Mouse (Mus musculus) cerebellum, adult 11 months (tissue): Measurements from ENCODE around the gene Anapc15-ps.

Experiments
- DNase-seq: peaks from one replicate; pipeline ENCODE4 v3.0.0; 2022

Anapc15-ps gene

DNA sequence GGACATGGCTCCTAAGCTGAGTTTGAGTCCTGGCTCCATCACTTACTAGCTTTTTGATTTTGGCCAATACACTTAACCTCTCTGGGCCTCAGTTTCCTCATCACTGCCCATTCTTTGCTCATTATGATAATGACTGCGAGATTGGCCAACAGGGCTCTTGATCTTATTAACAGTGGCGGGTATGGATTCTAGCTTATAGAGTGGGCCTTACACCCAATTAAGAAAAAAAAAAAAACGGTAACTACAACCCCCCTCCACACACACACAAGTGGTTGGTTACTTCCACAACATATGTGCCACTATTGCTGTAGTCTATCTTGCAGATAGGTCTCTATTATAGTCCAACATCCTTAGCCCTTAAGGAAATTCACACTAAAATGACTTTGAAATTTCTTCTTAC is at the start of gene Anapc15-ps:
Gene Anapc15-ps, minus strand, starts transcription at position 101 of the 400 bp plus-strand sequence.
- no peak for DNase-seq

DNA sequence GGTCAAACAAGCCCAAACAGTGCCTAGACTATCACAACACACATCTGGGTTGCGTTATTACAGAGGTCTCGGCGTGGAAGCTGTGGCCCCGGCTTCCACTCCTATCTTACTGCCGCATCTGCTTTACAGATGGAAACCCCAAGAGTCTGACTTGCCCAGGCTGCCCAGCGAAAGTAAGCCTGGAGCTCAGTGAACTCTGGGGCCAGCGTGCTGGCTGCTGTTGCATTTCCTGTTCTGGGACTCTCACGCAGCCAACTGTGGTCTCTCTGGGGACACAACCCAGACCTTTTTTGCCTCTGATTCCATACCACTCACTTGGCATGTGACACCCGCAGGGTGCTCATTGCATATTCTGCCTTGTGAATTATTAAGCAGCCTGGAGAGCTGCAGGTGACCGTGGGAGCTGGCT is 49.0 kb upstream of the Anapc15-ps start:
- DNase-seq = no peak

DNA sequence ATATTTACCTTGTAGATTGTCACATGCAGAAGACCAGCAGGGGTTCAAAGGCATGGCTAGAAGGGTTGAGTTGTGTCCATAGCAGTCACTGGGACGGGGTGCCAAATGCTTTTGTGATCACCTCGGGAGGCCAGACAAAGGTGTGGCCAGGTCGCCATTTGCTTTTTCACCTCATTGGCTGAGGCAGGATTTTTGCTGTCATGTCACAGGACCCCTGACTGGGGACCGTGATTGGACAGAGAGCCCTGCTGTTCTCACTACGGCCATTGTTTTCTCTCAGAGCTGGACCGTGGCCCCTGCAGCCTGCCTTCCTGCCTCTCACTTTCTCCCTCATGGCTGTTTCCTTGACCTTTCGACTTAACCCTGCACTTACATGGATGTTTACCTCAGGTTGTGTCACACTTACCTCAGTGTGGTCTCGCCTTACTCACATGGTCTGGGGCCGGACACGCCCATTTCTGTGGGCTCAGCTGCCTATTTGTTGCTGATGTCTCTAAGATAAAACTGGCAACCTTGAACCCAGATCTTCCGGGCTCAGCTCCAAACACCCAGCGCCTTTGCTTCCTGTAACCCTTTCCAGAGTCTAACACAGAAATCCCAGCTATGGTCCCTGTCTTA is 47.0 kb upstream of the Anapc15-ps start:
- no peak for DNase-seq

DNA sequence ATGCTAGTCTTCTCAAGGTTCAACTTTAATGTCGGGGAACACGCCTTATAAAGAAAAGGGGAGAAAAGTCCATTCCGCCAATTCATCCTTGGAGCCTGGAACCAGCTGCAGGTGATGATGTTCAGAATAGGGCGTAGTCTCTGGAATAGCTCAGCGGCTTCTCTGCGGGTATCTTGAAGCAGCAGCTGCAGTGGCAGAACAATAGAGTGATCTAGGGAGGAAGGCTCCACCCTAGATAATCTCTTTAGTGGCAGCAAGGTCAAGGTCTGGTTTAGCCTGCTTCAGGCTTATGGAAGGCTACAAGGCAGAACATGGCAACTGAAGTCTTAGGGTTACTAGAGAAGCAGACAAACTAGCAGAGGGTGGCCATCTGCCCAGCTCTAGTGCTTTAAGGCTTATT is 46.2 kb upstream of the Anapc15-ps start:
- DNase-seq = no peak

DNA sequence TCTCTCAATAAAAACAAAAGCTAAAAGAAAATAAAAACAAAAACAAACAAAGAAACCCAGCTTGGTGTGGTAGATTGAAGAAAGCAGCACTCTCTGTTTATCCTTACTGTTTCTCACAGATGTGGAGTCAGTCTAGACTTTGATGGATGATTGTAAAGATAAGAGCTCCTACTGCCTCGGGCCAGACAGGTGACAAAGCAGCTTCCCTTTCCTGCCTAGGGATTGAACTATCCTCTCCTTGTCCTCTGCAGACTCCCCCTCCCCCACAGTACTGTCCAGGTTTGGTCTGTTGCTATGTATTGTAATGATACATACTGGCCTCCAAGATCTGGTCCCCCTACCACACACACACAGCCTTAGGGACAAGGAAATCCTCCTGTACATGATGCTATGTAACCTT is 45.5 kb upstream of the Anapc15-ps start:
- DNase-seq = no peak

DNA sequence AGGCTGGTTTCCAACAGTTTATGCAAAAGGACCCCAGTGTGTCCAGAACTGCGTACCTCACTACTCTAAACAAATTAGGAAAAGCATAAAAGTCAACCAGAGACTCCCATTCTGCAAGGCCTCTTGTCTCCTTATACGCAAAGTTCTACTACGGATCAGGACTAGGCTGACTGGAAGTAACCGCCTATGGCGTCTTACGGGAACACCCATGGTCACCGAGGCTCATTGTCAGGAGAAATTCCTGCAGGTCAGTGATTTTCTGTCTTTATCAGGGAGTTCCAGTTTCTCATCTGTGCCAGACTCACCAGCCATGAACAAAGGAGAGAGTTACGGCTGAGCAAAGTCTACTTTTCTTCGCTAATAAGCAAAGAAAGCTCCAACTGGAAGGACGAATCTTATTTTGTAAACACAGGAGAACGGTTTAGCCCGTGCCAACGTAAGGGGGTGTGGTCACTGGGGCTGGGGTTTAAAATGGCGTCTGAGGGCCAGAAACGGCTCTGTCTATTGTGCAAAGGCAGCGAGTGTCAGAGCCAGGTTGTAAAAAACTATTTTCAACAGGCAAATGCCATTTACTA is 43.9 kb upstream of the Anapc15-ps start:
- DNase-seq = no peak

DNA sequence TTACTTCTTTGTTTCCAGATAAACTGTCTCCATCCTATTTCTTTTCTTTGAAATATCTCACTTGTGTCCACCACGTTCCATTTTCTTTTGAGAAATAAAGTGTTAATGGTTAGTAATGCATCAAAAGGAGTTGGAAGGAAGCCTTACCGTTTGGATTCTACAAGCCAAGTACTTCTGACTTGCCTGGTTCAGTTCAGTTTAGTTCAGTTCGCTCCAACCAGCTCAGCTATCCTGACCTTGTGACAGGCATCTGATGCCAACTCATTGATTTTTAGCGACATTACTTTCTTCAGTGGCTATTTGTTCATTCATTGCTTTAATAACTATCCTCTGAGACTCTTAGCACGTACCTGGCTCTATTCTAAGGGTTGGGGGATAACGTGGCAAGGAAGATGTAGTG is 42.4 kb upstream of the Anapc15-ps start:
- no peak for DNase-seq

DNA sequence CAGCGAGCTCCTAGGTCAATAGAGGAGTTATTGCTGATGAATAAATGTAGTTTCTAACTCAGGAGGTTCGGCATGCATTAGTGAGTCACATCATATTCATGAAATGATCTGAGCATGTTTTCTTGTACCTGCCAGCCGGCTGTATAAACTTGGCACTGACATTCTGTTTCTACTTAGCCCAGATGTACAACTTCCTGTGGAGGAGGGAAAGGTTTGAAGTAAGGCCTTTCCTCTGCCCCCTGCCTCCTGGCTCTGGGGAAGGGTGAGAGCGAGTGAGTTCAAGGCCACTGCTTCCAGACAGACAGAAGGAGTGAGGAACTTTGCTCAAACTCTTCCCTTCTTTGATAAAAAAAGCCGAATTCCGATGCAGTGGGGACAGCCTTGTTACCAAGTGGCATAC is 39.0 kb upstream of the Anapc15-ps start:
- no peak for DNase-seq

DNA sequence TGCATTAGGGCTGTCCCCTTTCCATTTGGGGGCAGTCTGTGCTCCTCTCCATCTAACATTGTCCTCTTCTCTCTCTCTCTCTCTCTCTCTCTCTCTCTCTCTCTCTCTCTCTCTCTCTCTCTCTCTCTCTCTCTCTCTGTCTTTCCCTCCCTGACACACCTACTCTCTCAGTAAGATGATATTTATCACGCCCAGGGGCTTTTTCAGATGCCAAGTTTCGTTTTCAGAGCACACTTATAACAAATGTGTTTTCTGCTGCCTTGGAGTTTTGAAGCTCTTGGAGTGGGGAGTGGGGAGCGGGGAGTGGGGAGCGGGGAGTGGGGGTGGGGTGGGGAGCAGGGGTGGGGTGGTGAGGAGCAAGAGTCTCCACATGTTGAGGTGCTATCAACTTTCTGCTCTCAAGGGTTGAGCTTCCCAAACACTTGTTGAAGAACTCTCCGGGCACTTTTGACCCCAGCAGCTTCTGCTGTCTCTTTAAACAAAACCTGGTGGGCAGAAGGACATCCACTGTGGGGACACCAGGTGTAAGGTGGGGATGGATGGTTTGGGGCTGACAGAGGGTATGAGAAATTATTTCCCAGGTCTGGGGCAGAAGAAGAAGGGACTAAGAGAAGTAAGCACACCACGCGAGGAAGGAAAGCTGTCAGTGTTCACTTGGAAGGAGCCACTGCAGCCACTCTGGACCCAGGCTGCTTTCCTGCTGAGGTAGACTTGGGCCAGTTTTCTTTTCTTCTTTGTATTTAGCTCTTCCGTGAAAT is 36.8 kb upstream of the Anapc15-ps start:
- DNase-seq = no peak

DNA sequence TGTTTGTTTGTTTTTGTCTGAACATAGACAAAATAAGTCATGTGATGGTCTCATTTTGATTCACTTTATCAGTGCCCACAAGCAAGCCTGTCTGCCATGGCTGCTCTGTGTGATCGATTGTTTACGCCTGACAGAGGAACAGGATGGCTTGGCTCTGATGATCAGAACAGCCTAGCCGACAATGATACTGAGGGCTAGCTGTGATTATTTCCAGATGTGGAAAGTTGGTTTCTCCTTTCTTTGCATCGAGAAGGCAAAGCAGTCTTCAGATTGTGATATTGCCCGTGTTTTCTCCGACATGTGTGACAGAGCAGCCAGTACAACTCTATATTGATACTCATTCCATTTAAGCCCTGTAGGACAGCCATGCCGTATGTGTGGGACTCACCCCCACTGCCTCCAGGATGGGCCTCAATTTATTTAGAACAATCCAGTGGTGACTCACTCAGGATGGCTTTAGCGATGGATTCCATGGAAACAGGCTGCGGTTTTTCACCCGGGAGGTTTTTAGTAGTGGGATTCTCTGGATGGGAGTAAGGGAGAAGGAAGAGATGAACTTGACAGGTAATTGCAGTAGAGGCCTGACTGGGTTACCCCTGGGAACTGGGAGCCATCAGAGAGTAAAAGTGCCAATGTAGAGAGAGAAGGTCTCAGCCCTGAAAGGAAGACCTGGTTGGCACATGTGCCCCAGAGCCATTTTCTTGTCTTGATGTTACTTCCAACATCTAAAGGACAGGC is 36.1 kb upstream of the Anapc15-ps start:
- no peak for DNase-seq

DNA sequence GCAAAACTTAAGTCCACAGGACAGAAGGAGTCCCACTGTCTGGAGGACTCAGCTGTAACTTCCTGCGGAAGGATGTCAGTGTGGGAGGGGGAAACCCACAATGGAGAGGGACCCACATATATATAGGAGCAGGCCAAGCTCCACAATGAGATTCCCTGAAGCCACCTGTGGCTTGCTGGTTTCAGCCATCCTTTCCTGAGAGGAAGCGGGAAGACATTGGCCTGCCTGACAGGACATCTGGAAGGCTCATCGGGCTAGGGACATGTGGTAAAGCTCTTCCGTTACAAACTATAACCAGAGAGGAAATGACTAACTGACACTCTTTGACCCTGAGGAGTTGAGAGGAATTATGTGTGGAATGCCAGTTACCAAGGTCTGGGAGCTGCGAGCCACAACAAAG is 34.8 kb upstream of the Anapc15-ps start:
- DNase-seq = no peak

DNA sequence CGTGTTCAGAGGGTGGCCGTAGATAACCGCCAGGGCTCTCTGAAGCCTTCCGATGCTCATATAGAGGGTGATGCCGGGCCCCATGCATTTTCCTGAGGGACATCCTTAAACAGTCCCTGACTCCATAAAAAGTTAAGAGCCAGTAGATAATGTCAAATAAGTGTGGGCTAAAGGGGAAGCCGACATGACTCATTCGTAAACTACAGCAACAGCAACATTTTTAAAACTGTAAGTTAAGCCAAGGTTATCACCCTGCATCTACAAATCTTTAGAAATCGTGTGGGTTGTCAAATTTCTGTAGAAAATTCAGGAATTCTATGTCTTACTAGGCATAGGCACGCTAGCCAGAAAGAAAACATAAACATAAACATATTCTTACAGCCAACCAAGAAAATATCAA is 33.6 kb upstream of the Anapc15-ps start:
- no peak for DNase-seq

DNA sequence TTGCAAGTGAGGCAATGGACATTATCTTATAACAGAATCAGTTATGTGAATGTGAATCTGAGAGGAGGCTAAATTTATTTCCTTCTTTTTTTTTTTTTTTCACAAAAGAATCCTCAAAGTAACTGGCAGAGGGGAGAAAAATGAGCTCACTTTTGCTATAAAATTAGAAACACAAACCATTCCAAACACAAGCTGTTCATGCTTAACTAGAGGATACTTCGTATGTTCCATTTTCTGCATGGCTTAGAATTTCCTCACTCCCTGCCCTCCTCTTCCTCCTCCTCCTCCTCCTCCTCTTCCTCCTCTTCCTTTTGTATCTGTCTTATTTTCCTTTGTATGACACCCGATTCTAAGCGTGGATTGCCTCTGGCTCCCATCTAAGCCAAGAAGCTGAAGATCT is 32.5 kb upstream of the Anapc15-ps start:
- DNase-seq = no peak

DNA sequence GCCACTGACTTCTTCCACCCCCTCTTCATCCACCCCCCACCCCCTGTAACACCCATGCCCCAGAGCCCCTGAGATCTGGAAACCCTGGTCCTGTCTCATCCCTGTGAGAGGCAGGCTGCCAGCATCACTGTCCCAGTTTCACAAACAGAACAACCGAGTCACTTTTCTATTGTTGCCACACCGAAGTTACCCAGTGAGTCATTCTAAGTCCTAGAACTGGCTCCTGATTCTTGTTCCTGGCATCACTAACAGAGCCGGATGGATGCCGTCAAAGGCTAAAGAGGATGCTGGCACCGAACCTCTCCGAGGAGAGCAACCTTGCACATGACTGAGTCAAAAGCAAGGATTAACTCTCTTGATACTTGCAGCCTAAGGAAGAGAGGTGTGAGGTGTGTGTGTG is 31.6 kb upstream of the Anapc15-ps start:
- no peak for DNase-seq

DNA sequence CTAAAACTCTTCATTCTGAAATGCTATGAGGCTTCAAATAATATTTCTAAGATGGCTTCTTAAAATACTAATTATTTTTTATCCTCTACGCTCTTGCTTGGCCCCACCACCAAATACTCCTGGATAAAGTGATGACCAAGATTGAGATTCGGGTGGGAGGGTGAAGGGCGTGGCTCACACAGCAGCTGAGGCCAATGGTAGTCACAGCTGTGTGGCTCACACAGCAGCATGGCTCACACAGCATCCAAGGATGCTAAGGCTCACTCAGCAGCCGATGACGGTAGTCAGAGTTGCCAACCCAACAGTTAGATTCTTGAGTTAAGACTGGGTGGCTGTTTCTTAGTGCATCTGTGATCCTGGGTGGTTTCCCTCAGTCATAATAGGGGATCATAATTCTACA is 30.5 kb upstream of the Anapc15-ps start:
- DNase-seq = no peak

DNA sequence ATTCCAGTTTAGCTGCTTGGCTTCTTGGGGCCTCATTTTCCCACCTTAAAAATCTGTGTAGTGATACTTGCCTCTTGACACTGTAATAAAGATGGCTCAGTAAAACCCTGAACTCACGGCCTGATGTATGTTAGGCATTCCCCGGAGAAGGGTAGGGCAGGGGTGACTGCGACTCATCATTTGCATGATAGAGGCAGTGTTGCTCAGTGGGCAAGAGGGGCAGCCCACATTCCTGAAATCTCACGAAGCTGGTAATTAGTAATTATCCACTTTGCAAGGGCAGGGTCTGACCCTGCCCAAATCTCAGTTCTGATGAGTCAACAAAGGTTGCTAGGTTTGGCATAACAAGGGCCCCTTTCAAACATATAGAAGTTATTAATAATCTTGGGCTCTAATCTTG is 27.2 kb upstream of the Anapc15-ps start:
- DNase-seq = no peak

DNA sequence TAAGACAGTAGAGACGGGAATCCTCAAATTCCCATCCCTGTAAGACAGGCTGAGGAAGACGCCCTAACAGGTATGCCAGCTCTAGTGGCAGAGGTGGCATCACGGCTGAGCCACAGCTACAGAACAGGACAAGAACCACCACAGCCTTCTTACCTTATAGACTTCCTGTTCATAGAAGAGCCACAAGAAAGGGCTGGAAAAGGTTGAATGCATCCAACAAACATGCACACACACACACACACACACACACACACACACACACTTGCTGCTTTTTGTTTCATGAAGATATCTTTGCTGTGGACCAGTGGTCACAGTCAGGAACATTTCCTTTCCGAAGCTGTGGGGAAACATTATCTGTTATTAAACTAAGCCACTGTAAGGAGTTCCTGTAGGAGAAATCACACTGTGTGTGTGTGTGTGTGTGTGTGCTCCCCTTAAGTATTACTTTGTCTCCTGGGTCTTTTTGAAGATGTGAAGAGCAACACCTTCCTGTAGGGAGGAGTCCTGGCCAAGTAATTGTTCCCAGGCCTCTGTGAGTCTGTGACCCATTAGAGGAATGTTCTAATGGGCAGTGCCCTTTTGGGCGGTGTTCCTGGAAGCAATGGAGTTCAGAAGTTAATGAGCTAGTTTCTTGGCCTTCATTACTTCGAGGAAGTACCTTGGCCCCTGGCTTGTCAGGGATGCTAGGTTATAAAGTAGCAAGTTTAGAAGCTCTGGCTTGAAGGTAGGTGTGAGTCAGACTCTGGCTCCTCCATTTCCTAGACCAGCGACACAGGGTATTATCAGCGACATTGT is 25.9 kb upstream of the Anapc15-ps start:
- DNase-seq = no peak

DNA sequence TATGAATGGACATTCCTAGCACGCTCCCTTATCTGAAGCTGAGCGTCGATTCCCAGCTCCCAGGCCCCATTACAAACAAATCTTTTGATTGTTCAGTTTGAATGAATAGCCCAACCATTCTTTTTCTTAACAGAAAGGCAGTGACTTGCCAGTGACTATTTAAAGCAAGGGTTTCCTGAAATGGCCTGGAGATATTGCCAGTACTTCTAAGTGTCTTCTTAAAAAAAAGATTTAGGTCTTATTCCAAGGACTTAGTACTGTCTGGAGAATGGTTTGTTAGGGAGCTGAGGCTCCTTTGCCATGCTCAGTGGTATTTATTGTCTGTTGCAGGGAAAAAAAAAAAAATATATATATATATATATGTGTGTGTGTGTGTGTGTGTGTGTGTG is 23.0 kb upstream of the Anapc15-ps start:
- no peak for DNase-seq

DNA sequence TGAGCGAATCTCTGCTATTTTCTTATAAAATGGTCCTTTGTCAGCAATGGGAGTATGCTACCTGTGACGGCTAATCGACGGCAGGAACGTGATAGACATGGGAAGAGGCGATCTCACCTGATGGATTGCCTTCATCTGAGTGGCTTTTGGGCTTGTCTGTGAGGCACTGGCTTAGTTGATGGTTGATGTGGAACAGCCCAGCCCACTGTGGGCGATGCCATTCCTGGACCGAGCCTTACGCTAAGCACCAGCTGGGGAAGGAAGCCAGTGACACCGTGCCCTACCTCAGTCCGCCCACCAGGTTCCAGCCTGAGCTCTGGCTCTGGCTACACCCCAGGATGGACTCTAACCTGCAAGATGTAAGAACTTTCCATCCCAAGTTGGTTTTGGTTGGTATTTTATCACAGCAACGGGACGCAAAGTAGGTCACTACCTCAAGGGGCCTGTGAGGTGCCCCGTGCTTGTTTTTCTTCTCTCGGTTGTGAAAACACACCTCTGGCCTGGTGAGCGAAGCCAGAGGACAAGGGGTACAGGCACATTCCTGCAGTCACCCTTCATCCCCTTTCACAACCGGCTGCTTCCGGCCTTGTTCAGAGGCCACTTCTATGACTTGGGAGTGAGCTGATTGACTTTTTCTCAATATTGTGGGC is 22.5 kb upstream of the Anapc15-ps start:
- no peak for DNase-seq

DNA sequence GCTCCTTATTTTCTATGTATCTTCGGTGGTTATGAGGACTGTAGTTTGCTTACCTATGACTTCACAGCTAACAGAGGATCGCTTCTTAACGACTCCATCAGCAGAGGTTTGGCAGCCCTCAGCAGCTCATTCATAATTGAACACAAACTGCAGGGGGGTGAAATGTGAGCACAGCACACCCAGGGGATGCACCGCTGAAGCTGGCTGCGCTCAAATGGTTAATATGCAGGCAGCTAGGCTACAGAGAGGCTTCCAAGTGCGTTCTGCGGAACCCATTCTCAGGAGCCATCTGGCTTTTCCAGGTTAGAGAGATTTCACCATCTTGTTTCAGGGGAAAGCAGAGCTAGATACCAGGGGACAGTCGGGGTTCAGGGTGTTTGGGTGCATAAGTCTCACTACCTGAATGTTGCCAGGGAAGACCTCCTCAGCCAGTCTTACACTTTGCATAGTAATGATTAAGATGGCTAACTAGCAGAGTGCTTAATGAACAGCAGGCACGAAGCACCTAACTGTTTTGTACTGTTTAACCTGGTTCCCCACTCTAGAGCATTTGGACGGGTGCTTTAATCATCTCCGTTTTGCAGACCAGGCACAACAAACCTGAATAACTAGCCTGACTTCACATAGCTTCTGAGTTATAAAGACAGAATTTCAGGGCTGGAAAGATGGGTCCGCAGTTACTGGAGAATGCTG is 21.5 kb upstream of the Anapc15-ps start:
- no peak for DNase-seq

DNA sequence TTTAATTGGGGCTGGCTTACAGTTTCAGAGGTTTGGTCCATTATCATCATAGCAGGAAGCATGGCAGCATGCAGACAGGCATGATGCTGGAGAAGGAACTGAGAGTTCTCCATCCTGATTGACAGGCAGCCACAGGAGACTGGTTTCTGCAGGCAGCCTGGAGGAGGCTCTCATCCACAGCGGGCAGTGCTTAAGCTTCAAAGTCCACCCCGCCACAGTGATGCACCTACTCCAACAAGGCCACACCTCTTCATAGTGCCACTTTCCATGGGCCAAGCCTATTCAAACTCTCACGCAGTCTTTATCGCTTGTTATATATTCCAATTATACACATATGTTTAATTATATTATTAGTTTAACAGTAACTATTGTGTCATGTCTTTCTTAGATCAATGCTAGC is 18.1 kb upstream of the Anapc15-ps start:
- no peak for DNase-seq

DNA sequence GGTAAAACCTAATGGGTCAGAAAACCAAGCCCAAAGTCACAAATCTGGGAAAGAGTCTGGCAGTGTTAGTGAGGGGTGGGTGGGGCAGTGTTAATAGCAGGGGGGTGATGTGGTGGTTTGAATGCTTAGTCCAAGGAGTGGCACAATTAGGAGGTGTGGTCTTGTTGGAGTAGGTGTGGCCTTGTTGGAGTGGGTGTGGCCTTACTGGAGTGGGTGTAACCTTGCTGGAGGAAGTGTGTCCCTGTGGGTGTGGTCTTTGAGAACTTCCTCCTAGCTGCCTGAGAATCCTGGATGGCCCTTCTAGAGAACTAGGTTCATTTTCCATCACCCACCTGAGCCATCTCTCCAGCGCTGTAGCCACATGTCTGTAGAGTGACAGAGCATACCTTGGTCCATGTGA is 16.6 kb upstream of the Anapc15-ps start:
- no peak for DNase-seq
